Mouse (Mus musculus) intestine, postnatal 0 days (tissue): Measurements from ENCODE around the gene Sat2. TPM values are rescaled to one million over a fixed set of nuclear protein-coding genes. Genes with fewer than 3 reads are reported as not detected.
A peak's percentile ranks its signal among the peaks of the same experiment; 100 is the strongest.

Experiments used
- ATAC-seq: fragments of 200-750 bp; cut with Nextera tagmentation; 2 replicates; pipeline ENCODE4 v1.8.0; 2017; ENCODE audit warnings: mild to moderate bottlenecking, moderate TSS enrichment, moderate library complexity
- H3K27ac ChIP-seq: fragments of 300-500 bp; sonication (generic); 2 replicates; pipeline ENCODE4 v1.5.1; 2014; ENCODE audit warnings: mild to moderate bottlenecking, low read depth, low read length, moderate library complexity
- H3K27me3 ChIP-seq: fragments of 300-500 bp; sonication (generic); replicated peaks from 2 replicates; pipeline ENCODE4 v1.6.1; 2014; ENCODE audit warnings: low read length, mixed read lengths; ENCODE audit not compliant: control insufficient read depth, insufficient read depth
- H3K36me3 ChIP-seq: fragments of 300-500 bp; sonication (generic); 2 replicates; pipeline ENCODE4 v1.6.1; 2014; ENCODE audit warnings: mild to moderate bottlenecking, moderate library complexity; ENCODE audit not compliant: control insufficient read depth, insufficient read depth
- H3K4me1 ChIP-seq: fragments of 300-500 bp; sonication (generic); replicated peaks from 2 replicates; pipeline ENCODE4 v1.6.1; 2014; ENCODE audit warnings: antibody characterized with exemption, low read length, mixed read lengths; ENCODE audit not compliant: control insufficient read depth, insufficient read depth
- H3K4me2 ChIP-seq: fragments of 300-500 bp; sonication (generic); replicated peaks from 2 replicates; pipeline ENCODE4 v1.6.1; 2014; ENCODE audit warnings: low read depth, mild to moderate bottlenecking, moderate library complexity
- H3K4me3 ChIP-seq: fragments of 300-500 bp; sonication (generic); 2 replicates; pipeline ENCODE4 v1.5.1; 2014; ENCODE audit warnings: low read depth, low read length
- H3K9ac ChIP-seq: fragments of 300-500 bp; sonication (generic); 2 replicates; pipeline ENCODE4 v1.6.1; 2014; ENCODE audit warnings: mild to moderate bottlenecking, low read depth, low read length
- H3K9me3 ChIP-seq: fragments of 300-500 bp; sonication (generic); 2 replicates; pipeline ENCODE4 v1.6.1; 2016; ENCODE audit warnings: mixed run types; ENCODE audit not compliant: control insufficient read depth
- CTCF ChIP-seq: sonication (generic); IDR thresholded peaks from 2 replicates; pipeline ENCODE4 v1.5.1; 2016; ENCODE audit warnings: low read depth, mild to moderate bottlenecking, control low read depth, antibody characterized with exemption, moderate library complexity
- WGBS: fragments of 180-500 bp; shearing (Covaris S2); extraction: QIAGEN DNeasy Blood & Tissue Kit; methylation state at CpG from one replicate; pipeline ENCODE4 v1.1.7; 2014; 5-methylcytosine and 5-hydroxymethylcytosine counted together
- polyA plus RNA-seq: library from polyadenylated mRNA; unstranded; fragments of >200 nt; fragmentation: Nextera tagmentation; extraction: Ambion mirVana; gene quantifications from 2 replicates; pipeline ENCODE4 v1.2.1, GENCODE M21; 2015

The Sat2 gene
- polyA plus RNA-seq, 1 experiment from 2014 or later, result 34.1 TPM

DNA sequence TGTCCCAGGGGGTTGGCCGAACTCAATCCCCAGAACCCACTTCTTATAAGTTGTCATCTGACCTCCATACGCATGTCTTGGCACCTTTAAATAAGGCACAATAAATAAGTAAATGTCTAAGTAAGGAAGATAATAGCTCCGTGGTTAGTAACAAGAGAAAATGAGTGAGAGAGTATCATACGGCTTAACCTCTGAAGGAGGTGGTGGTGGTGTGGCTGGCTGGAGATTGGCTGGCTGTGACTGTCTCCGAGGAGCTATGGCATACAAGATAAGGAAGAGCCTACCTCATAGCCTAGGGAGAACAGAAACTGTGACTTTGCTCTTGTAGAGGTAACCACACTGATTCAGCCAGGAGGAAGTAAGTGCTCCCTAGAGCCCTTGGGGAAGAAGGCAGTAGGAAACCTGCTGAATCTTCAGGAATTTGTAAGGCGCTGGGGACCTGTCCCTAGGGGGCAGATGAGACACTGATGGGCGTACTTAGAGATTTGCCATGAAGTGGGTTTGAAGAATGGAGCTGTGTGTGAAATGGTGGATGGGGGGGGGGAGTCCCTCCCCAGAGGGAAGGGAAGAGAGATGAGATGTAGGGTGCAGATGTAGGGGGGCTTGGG lies 36.0 kb upstream of the Sat2 start:
- H3K36me3 ChIP-seq, result peaks cover 34% of the 10 kb centered on the region
- H3K4me2 ChIP-seq, result peak overlapping the region; percentile 13; the same call in 1 of the 2 replicates
- H3K4me3 ChIP-seq, result no peak overlapping the region
- H3K27ac ChIP-seq, result peak overlapping the region; percentile 30; the same call in 1 of the 2 replicates
- H3K9me3 ChIP-seq, result no peaks in the 10 kb centered on the region
- ATAC-seq, result peak; percentile 23; the same call in 1 of the 2 replicates
- no peaks in the 10 kb centered on the region for H3K27me3 ChIP-seq
- peak; percentile 27 for TF ChIP-seq CTCF
- H3K9ac ChIP-seq, result no peak overlapping the region
- H3K4me1 ChIP-seq, result no peaks in the 10 kb centered on the region
- 57% methylated on average over 7 of the region's 7 CpGs for WGBS

DNA sequence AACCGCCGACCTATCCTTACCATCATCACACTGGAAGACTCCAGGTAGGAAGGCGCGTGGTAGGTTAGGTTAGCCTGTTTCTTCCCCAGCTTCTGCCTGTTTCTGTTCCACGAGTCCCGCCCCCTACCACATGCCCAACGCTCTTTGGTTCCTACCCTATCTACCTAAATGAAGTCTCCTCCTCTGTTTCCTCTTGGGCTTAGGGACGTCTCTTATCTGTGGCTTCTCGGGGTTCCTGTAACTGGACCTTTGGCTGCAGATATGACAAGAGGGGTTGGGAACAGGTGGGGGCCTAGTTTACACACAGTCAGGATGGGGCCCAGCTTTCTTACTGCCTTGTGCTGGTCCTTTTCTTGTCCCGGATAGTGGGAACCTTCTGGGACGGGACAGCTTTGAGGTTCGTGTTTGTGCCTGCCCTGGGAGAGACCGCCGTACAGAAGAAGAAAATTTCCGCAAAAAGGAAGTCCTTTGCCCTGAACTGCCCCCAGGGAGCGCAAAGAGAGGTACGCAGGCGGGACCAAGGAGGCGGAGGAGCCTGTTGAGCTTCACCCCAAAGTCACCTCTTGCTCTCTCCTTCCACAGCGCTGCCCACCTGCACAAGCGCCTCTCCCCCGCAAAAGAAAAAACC lies 32.5 kb upstream of the Sat2 start:
- H3K4me3 ChIP-seq, result no peak overlapping the region
- TF ChIP-seq CTCF, result no peak
- H3K27me3 ChIP-seq, result no peaks in the 10 kb centered on the region
- H3K4me2 ChIP-seq, result no peak overlapping the region
- peaks cover 51% of the 10 kb centered on the region for H3K36me3 ChIP-seq
- H3K4me1 ChIP-seq, result no peaks in the 10 kb centered on the region
- no peak overlapping the region; the same call in 1 of the 2 replicates for H3K27ac ChIP-seq
- 85% methylated on average over 22 of the region's 22 CpGs for WGBS
- no peaks in the 10 kb centered on the region for H3K9me3 ChIP-seq
- no peak overlapping the region for H3K9ac ChIP-seq
- ATAC-seq, result no peak

GRCm38 (mm10) chr11:69590622-69591021 lies 31.2 kb upstream of the Sat2 start:
- Histone ChIP-seq H3K4me2 (no peak overlapping the region), H3K4me1 (no peaks in the 10 kb centered on the region), H3K9me3 (no peaks in the 10 kb centered on the region), H3K27ac (no peak overlapping the region), H3K4me3 (no peak overlapping the region), H3K9ac (no peak overlapping the region), H3K27me3 (no peaks in the 10 kb centered on the region), H3K36me3 (peaks cover 51% of the 10 kb centered on the region)
- no peak for ATAC-seq
- WGBS, result 93% methylated on average over 8 of the region's 8 CpGs
- no peak for TF ChIP-seq CTCF

GRCm38 (mm10) chr11:69591424-69591823 lies 30.4 kb upstream of the Sat2 start:
- Histone ChIP-seq H3K36me3 (peaks cover 51% of the 10 kb centered on the region), H3K9ac (no peak overlapping the region), H3K27me3 (no peaks in the 10 kb centered on the region), H3K4me2 (no peak overlapping the region), H3K4me3 (no peak overlapping the region), H3K27ac (no peak overlapping the region), H3K9me3 (no peaks in the 10 kb centered on the region), H3K4me1 (no peaks in the 10 kb centered on the region)
- WGBS, result 90% methylated on average over 3 of the region's 3 CpGs
- ATAC-seq, result no peak
- no peak for TF ChIP-seq CTCF

DNA sequence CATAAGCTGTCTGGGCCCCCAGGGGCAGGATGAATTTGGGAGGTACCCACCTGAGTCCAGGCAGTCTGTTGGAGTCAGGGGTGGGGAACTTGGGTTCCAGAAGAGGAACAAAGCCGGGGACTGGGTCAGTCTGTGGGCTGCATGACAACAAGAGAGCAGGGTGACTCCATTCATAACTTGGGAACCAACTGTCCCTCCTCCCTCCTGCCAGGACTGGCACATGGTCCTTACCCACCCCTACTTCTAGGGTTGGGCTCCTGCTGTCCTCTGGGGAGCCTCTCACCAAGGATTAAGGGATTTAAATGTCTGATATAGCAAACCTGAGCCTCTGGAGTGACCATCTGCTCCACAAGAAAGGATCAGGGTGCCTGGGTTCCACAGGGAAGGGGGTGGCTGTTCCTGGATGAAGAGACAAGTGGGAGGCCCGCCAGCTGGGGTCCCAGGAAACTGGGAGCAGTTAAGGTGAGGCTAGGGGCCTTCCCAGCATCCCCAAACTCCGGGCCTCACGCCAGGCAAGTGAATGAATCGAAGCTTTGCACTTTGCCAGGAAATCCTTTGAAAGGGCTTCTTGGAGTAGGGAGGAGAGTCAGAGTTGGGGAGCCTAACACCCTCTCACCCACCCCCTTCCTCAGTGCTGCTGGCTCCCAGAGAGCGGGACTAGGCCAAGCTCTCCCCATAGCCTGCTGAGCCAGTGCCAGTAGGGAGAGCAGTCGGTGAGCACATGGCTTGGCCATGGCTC lies 29.8 kb upstream of the Sat2 start:
- no peak overlapping the region for H3K9ac ChIP-seq
- no peaks in the 10 kb centered on the region for H3K9me3 ChIP-seq
- no peak overlapping the region for H3K4me2 ChIP-seq
- H3K4me1 ChIP-seq, result no peaks in the 10 kb centered on the region
- no peak overlapping the region for H3K4me3 ChIP-seq
- H3K27me3 ChIP-seq, result no peaks in the 10 kb centered on the region
- no peak for ATAC-seq
- WGBS, result 75% methylated on average over 7 of the region's 7 CpGs
- no peak for TF ChIP-seq CTCF
- no peak overlapping the region for H3K27ac ChIP-seq
- peaks cover 51% of the 10 kb centered on the region for H3K36me3 ChIP-seq

DNA sequence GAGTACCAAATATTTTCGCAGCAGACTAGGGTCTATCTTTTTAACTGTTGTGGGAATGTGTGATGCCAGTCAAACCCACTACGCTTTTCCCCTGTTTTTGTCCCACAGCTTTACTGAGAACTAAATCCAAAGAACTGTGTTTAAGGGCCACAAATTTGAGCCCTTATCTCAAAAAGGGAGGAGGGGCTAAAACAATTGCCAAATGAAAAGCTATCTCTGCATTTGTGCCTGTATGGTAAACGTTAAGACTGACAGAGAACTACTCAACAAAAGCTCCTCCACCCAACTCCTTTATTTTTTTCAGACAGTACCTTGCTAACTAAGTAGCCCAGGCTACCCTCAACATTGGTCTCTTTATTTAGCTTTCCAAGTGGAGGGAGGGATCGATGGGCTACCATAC lies 29.0 kb upstream of the Sat2 start:
- Histone ChIP-seq H3K27me3 (no peaks in the 10 kb centered on the region), H3K9ac (no peak overlapping the region), H3K4me2 (no peak overlapping the region), H3K4me3 (no peak overlapping the region), H3K4me1 (no peaks in the 10 kb centered on the region), H3K27ac (no peak overlapping the region), H3K9me3 (no peaks in the 10 kb centered on the region), H3K36me3 (peaks cover 46% of the 10 kb centered on the region)
- no peak for TF ChIP-seq CTCF
- ATAC-seq, result no peak
- 79% methylated on average over 4 of the region's 4 CpGs for WGBS
